Mouse (Mus musculus): ENCODE data around the gene Gabrr2. TPM values are rescaled to one million over a fixed set of nuclear protein-coding genes. Genes with fewer than 3 reads are reported as not detected.

The Gabrr2 gene
- total RNA-seq, 2 experiments from 2014 or later, result not detected

Other genes with a start within 250 kb of the Gabrr2 start
- 10 to 100 TPM; 30.7 to 32.1 TPM for gene Ankrd6, start 112.2 kb upstream of the Gabrr2 start, total RNA-seq (2021)
- 10 to 100 TPM; 54.9 to 55.0 TPM for gene Rragd, start 80.0 kb upstream of the Gabrr2 start, total RNA-seq (2021)
- 100 to 1,000 TPM in 1 of 2 experiments, 10 to 100 TPM in 1; 89.4 to 109 TPM for gene Ube2j1, start 31.6 kb upstream of the Gabrr2 start, total RNA-seq (2021)
- under 1 TPM; 0.25 to 0.42 TPM for gene Gabrr1, start 69.5 kb downstream of the Gabrr2 start, total RNA-seq (2021)
- 10 to 100 TPM; 10.6 to 11.1 TPM for gene Pm20d2, start 126.7 kb downstream of the Gabrr2 start, total RNA-seq (2021)
- 10 to 100 TPM; 38.3 to 39.8 TPM for gene Srsf12, start 146.0 kb downstream of the Gabrr2 start, total RNA-seq (2021)
- 100 to 1,000 TPM in 1 of 2 experiments, 10 to 100 TPM in 1; 94.9 to 101 TPM for gene Pnrc1, start 227.2 kb downstream of the Gabrr2 start, total RNA-seq (2021)
- 10 to 100 TPM; 20.3 to 20.7 TPM for gene Rngtt, start 247.3 kb downstream of the Gabrr2 start, total RNA-seq (2021)

Data from layer of hippocampus, postnatal 10 days (tissue).